Mouse (Mus musculus) megakaryocyte, embryonic 14.5 days (primary cell): ENCODE data around the gene Plod3. TPM values are rescaled to one million over a fixed set of nuclear protein-coding genes. Genes with fewer than 3 reads are reported as not detected.

Experiments used
- H3K27me3 ChIP-seq: replicated peaks from 2 replicates; pipeline ENCODE3; 2012; ENCODE audit warnings: inconsistent platforms
- H3K36me3 ChIP-seq: replicated peaks from 2 replicates; pipeline ENCODE3; 2012; ENCODE audit warnings: low read length, inconsistent platforms, mixed read lengths
- H3K4me1 ChIP-seq: 2 replicates; pipeline ENCODE4 v1.6.1; 2012; ENCODE audit warnings: inconsistent platforms
- H3K4me3 ChIP-seq: replicated peaks from 2 replicates; pipeline ENCODE3; 2012; ENCODE audit warnings: moderate library complexity, mild to moderate bottlenecking, inconsistent platforms
- H3K9me3 ChIP-seq: 2 replicates; pipeline ENCODE4 v1.6.1; 2012; ENCODE audit warnings: inconsistent platforms
- FLI1 ChIP-seq: IDR thresholded peaks from 2 replicates; pipeline ENCODE4 v1.6.1; 2012; ENCODE audit warnings: low read length, inconsistent platforms, mixed read lengths
- GATA1 ChIP-seq: IDR thresholded peaks from 3 replicates; pipeline ENCODE4 v1.6.1; 2012; ENCODE audit warnings: mixed read lengths, low read length, inconsistent platforms, borderline replicate concordance
- polyA plus RNA-seq: library from polyadenylated mRNA; stranded (reverse); fragments of >175 nt; gene quantifications from 2 replicates; pipeline ENCODE4 v1.2.3, GENCODE M21; 2012; ENCODE audit warnings: low replicate concordance; ENCODE audit not compliant: insufficient read depth

Gene Plod3
- polyA plus RNA-seq, 1 experiment: 34.6 TPM

DNA sequence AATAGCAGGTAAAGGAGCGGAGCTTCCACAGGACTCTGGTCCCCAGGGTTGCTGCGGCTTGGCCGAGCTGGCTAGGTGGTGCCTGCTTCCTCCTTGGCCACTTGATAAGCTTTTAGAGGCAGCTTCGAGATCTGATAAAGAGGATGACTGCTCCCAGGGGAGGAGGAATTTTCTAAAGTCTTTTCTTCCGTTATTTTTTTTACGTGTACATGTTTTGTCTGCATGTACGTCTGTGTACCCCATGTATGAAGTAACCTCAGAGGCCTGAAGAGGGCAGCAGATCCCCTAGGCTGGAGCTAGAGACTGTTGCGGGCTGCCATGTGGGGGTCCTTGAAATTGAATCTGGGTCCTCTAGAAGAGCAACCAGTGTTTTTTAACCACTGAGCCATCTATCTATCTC is 5.8 kb upstream of the Plod3 start:
- Histone ChIP-seq H3K4me1 (peaks cover 12% of the 10 kb centered on the region), H3K4me3 (no peak overlapping the region), H3K36me3 (peaks cover 55% of the 10 kb centered on the region), H3K9me3 (peaks cover 6% of the 10 kb centered on the region), H3K27me3 (no peaks in the 10 kb centered on the region)
- TF ChIP-seq FLI1: no peak
- TF ChIP-seq GATA1: no peak

DNA sequence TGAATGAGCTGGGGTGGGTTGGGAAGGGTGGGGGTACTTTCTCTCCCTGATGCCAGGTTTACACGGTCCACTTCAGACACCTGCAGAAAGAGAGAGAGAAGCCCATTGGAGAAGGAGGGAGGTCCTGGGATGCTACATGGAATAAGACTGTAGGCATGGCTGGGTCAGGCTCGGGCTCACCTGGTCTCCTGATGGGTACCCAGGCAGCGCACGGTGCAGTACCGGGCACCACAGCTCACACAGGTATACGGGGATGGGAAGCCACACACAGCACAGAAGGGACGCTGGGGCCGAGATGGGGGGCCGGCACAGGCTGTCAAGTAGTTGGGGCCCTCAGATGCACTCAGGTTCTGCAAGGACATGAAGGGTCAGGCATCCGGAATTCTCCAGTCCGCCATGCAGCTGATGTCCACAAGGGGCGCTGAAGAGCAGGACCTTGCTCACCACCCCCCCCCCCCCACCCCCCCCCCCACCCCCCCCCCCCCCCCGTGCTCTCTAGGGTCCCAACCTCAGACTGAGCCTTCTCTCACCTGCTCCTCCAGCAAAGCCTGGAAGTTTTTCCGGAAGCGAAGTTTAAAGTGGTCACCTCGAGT is 4.4 kb upstream of the Plod3 start:
- peaks cover 55% of the 10 kb centered on the region for H3K36me3 ChIP-seq
- peaks cover 6% of the 10 kb centered on the region for H3K9me3 ChIP-seq
- no peak for TF ChIP-seq FLI1
- TF ChIP-seq GATA1: no peak
- peaks cover 18% of the 10 kb centered on the region for H3K4me1 ChIP-seq
- no peaks in the 10 kb centered on the region for H3K27me3 ChIP-seq
- no peak overlapping the region for H3K4me3 ChIP-seq

DNA sequence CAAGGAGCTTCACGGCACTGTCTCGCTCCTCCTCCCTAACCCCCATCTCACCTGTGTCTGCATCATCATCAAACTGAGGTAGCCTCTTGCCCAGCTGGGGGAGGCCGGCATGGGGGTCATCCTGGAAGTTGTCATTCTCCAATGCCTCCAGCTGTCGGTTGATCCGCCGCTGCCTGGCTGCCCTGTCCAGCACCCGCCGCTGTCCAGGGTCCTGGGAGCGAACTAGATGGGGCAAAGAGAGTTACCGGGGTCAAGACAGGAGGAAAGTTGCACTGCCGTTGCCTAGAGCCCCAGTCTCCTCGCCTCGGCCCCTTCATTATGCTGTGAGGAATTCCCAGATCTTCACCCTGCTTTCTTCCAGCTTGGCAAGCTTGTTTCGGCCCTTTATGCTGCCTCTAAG is 2.0 kb upstream of the Plod3 start:
- H3K36me3 ChIP-seq: peaks cover 64% of the 10 kb centered on the region
- H3K4me3 ChIP-seq: no peak overlapping the region
- TF ChIP-seq FLI1 (no peak), GATA1 (no peak)
- peaks cover 34% of the 10 kb centered on the region for H3K4me1 ChIP-seq
- no peaks in the 10 kb centered on the region for H3K27me3 ChIP-seq
- H3K9me3 ChIP-seq: no peaks in the 10 kb centered on the region

DNA sequence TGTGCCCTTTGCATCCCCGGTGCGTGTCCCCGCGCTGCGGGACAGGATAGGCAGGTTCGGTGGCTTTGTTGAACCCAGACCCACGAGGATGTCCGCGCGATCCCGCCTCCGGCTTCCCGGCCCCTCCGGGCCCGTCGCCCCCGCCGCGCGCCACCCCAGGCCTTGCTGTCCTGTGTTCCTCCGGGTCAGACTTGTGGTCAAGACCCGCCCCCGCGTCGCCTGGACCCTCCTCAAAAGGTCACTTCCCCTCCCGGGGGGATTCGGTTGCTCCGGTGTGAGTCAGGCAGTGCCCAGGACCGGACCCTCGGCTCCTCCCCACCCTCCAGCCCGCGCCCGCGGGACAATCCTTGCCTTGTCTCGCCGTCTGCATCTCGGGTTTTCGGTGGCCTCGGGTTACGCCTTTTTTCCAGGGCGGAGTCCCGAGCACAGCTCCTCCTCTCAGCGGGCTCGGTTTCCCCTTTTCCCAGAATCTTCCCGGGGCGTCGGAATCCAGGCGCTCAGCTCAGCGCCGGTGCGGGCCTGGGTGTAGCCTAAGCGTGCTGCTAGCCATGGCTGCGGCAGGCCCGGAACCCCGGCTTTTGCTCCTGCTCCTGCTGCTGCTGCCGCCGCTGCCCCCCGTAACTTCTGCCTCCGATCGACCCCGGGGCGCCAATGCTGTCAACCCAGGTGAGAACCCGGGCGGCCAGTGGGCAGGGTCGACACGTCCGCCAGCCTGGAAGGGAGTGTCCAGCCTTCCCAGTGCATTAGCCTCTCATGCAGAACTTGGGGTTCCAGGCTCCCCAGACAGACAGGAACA is 517 bp downstream of the Plod3 start:
- no peak for TF ChIP-seq FLI1
- TF ChIP-seq GATA1: no peak
- H3K36me3 ChIP-seq: peaks cover 67% of the 10 kb centered on the region
- H3K4me1 ChIP-seq: peaks cover 40% of the 10 kb centered on the region
- H3K4me3 ChIP-seq: peak overlapping the region; percentile 95
- H3K9me3 ChIP-seq: no peaks in the 10 kb centered on the region
- H3K27me3 ChIP-seq: no peaks in the 10 kb centered on the region

DNA sequence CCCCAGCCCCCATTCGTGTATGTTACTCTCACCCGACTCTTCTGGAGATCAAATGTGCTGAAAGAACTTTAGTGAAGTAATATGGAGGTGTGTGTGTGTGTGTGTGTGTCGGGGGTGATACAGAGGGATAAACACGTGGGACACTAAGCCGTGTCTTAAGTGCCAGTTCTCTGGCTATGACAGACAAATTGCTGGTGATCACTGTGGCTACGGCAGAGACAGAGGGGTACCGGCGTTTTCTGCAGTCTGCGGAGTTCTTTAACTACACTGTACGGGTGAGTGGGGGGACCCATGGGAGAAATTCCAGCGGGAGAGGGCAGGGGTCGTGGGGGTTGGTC is 1.1 kb downstream of the Plod3 start, which contains the start of gene Znhit1:
TSS of gene Znhit1 (minus strand) at position 88 of the 338 bp plus-strand sequence.
- Histone ChIP-seq H3K9me3 (no peaks in the 10 kb centered on the region), H3K4me1 (peaks cover 40% of the 10 kb centered on the region), H3K36me3 (peaks cover 67% of the 10 kb centered on the region), H3K27me3 (no peaks in the 10 kb centered on the region), H3K4me3 (peak within 1 kb of the TSS; percentile 95)
- TF ChIP-seq FLI1 (no peak), GATA1 (no peak)

DNA sequence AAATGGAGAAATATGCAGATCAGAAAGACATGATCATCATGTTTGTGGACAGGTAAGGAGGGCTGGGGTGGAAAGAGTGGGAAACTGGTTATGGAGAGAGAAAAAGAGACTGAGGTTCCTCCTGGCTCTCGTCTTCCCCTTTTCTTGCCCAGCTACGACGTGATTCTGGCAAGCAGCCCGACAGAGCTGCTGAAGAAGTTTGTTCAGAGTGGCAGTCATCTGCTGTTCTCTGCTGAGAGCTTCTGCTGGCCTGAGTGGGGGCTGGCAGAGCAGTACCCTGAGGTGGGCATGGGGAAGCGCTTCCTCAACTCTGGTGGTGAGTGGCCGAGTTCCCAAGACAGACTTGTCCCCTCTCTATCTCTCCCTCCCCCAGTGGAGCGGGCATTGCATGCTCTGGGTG is 1.6 kb downstream of the Plod3 start:
- TF ChIP-seq GATA1 (no peak), FLI1 (no peak)
- Histone ChIP-seq H3K36me3 (peaks cover 67% of the 10 kb centered on the region), H3K9me3 (no peaks in the 10 kb centered on the region), H3K4me1 (peaks cover 40% of the 10 kb centered on the region), H3K27me3 (no peaks in the 10 kb centered on the region), H3K4me3 (peak overlapping the region; percentile 95)

DNA sequence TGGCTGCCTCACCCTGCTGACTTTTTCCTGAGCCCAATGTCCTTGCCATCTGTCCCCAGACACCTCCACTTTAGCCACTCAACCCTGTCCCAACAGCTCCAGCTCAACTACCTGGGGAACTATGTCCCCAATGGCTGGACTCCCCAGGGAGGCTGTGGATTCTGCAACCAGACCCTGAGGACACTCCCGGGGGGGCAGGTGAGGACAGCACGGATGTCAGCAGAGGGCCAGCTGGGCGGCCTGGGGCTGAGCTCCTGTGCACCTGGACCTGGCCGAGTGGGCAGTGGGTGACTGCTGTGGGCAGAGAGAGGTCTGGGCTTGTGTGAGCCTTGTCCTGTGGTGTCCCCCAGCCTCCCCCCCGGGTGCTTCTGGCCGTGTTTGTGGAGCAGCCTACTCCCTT is 3.0 kb downstream of the Plod3 start:
- no peaks in the 10 kb centered on the region for H3K9me3 ChIP-seq
- no peak overlapping the region for H3K4me3 ChIP-seq
- no peaks in the 10 kb centered on the region for H3K27me3 ChIP-seq
- H3K36me3 ChIP-seq: peaks cover 67% of the 10 kb centered on the region
- H3K4me1 ChIP-seq: peaks cover 42% of the 10 kb centered on the region
- TF ChIP-seq FLI1 (no peak), GATA1 (no peak)

DNA sequence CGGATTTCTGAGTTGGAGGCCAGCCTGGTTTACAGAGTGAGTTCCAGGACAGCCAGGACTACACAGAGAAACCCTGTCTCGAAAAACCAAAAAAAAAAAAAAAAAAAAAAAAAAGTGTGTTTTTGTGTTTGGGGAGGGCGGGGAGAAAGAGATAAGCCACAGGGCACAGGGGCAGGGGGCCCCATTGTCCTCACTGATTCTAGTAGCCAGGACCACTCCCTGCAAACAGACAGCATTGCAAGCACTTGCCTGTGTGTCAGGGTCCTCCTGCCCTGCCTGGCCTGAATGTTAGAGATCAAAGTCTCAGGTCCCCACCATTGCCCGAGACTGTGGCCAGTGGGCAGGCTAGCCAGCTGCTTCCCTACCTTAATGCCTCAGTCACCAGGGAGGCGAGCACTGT is 12.6 kb downstream of the Plod3 start:
- H3K27me3 ChIP-seq: peaks cover 16% of the 10 kb centered on the region
- no peak overlapping the region for H3K4me3 ChIP-seq
- TF ChIP-seq GATA1 (no peak), FLI1 (no peak)
- peaks cover 19% of the 10 kb centered on the region for H3K36me3 ChIP-seq
- H3K4me1 ChIP-seq: peaks cover 13% of the 10 kb centered on the region; the same call in 1 of the 2 replicates
- H3K9me3 ChIP-seq: no peaks in the 10 kb centered on the region

DNA sequence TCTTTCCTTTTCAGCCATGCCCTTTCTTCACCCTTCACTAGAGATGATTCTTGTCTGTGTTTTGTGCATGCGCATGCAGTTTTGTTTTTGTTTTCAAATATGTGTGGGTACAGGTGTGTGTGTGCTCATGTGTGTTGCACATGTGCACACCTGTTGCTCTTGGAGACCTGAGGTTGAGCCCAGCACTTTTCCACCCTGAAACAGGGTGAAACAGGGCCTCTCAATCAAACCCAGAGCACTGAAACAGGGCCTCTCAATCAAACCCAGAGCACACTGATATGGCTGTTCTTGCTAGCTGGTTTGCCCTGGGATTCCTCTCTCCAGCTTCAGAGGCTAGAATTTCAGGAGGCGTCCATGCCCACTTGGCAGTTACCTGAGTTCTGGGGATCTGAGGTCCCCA is 13.8 kb downstream of the Plod3 start:
- H3K27me3 ChIP-seq: peaks cover 25% of the 10 kb centered on the region
- peaks cover 5% of the 10 kb centered on the region; the same call in 1 of the 2 replicates for H3K4me1 ChIP-seq
- no peaks in the 10 kb centered on the region for H3K9me3 ChIP-seq
- no peak for TF ChIP-seq FLI1
- TF ChIP-seq GATA1: no peak
- peaks cover 7% of the 10 kb centered on the region for H3K36me3 ChIP-seq
- H3K4me3 ChIP-seq: no peak overlapping the region

DNA sequence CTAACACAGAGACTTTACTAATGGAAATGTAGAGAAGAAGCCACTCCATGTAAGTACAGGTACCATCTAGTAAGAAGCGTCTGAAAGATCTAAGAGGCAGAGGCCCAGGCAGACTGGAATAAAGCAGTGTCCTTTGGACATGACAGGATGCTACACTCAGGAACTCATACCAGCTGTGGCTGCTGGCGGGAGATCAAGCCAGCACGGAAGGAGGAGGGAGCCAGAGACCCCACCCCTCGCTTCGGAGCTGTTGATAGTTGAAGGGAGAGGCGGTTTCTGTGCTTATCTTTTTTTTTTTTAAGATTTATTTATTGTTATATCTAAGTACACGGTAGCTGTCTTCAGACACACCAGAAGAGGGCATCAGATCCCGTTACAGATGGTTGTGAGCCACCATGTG is 20.5 kb downstream of the Plod3 start:
- Histone ChIP-seq H3K9me3 (no peaks in the 10 kb centered on the region), H3K36me3 (no peaks in the 10 kb centered on the region), H3K27me3 (peaks cover 40% of the 10 kb centered on the region), H3K4me3 (no peak overlapping the region), H3K4me1 (no peaks in the 10 kb centered on the region)
- TF ChIP-seq FLI1 (no peak), GATA1 (no peak)
